8 mouse cellular contexts compared by ENCODE assay signal in genomic region chr8:124232280-124232600, GRCm38 (mm10). TPM values are rescaled to one million over a fixed set of nuclear protein-coding genes. Genes with fewer than 3 reads are reported as not detected.
DNase-seq lines count a peak whose midpoint lies in the region; ATAC-seq and TF ChIP-seq lines count a peak whose summit lies in the region.

No protein-coding gene starts in this region.

- no peak for TF ChIP-seq CTCF in kidney, postnatal 0 days (IDR thresholded peaks at IDR 0.05; ENCODE audit: low read depth)

- no peaks in the 10 kb centered on the region for H3K27me3 ChIP-seq in kidney, postnatal 0 days (ENCODE audit: insufficient read depth, low read length)
- H3K27me3 ChIP-seq in embryonic facial prominence, embryonic 11.5 days (ENCODE audit: control insufficient read depth, insufficient read depth, low read length) = no peaks in the 10 kb centered on the region
- H3K27me3 ChIP-seq in intestine, embryonic 15.5 days (replicated peaks) = no peaks in the 10 kb centered on the region

- 3% methylated on average over 18 of the region's 18 CpGs for WGBS in kidney, postnatal 0 days
- WGBS in embryonic facial prominence, embryonic 11.5 days = 4% methylated on average over 18 of the region's 18 CpGs
- 4% methylated on average over 18 of the region's 18 CpGs for WGBS in intestine, embryonic 15.5 days

- H3K9me3 ChIP-seq in kidney, postnatal 0 days (replicated peaks; ENCODE audit: low read length) = no peaks in the 10 kb centered on the region
- H3K9me3 ChIP-seq in embryonic facial prominence, embryonic 11.5 days (replicated peaks; ENCODE audit: control insufficient read depth, low read length) = no peaks in the 10 kb centered on the region
- no peaks in the 10 kb centered on the region for H3K9me3 ChIP-seq in intestine, embryonic 15.5 days

- H3K4me1 ChIP-seq in kidney, postnatal 0 days (replicated peaks; ENCODE audit: insufficient read depth, low read length) = no peaks in the 10 kb centered on the region; the same call in 1 of the 2 replicates
- H3K4me1 ChIP-seq in embryonic facial prominence, embryonic 11.5 days (ENCODE audit: control insufficient read depth, insufficient read depth, low read length) = peaks cover 2% of the 10 kb centered on the region; the same call in 1 of the 2 replicates
- H3K4me1 ChIP-seq in intestine, embryonic 15.5 days (replicated peaks) = peaks cover 12% of the 10 kb centered on the region

- H3K36me3 ChIP-seq in kidney, postnatal 0 days (ENCODE audit: insufficient read depth, low read length) = no peaks in the 10 kb centered on the region
- no peaks in the 10 kb centered on the region for H3K36me3 ChIP-seq in embryonic facial prominence, embryonic 11.5 days (replicated peaks; ENCODE audit: control insufficient read depth, insufficient read depth, low read depth, low read length)
- no peaks in the 10 kb centered on the region for H3K36me3 ChIP-seq in intestine, embryonic 15.5 days

- no peak for DNase-seq in kidney, postnatal 0 days (ENCODE audit: low spot score)
- DNase-seq in kidney, postnatal 36 days = no peak
- no peak for DNase-seq in embryonic facial prominence, embryonic 11.5 days (ENCODE audit: low spot score)
- DNase-seq in naive thymus-derived CD4-positive, alpha-beta T cell, adult 2 months (ENCODE audit: low read depth) = peak; percentile 42
- no peak for DNase-seq in urinary bladder, adult 2 months (ENCODE audit: low spot score)
- DNase-seq in kidney, adult 11 months = no peak
- DNase-seq in cerebellum, postnatal 36 days = no peak

- ATAC-seq in kidney, postnatal 0 days (replicated peaks; ENCODE audit: low FRiP score, low read depth) = no peak
- 0 out of 2 replicates have a peak, but pooled peaks have one; percentile 8 for ATAC-seq in embryonic facial prominence, embryonic 11.5 days (replicated peaks; ENCODE audit: insufficient number of reproducible peaks, low FRiP score, low TSS enrichment, low read depth)
- ATAC-seq in intestine, embryonic 15.5 days = no peak

- peak overlapping the region; percentile 89 for H3K4me3 ChIP-seq in kidney, postnatal 0 days (replicated peaks; ENCODE audit: low read depth, low read length)
- peak overlapping the region; percentile 91 for H3K4me3 ChIP-seq in embryonic facial prominence, embryonic 11.5 days (ENCODE audit: low read depth, low read length)
- peak overlapping the region; percentile 91 for H3K4me3 ChIP-seq in intestine, embryonic 15.5 days (replicated peaks)

- H3K9ac ChIP-seq in kidney, postnatal 0 days (ENCODE audit: low read depth, low read length) = peak overlapping the region; percentile 84
- peak overlapping the region; percentile 90 for H3K9ac ChIP-seq in embryonic facial prominence, embryonic 11.5 days (replicated peaks; ENCODE audit: low read length)
- peak overlapping the region; percentile 90 for H3K9ac ChIP-seq in intestine, embryonic 15.5 days

- peak overlapping the region; percentile 98 for H3K4me2 ChIP-seq in kidney, postnatal 0 days (ENCODE audit: low read length)
- H3K4me2 ChIP-seq in embryonic facial prominence, embryonic 11.5 days (ENCODE audit: low read depth, low read length) = peak overlapping the region; percentile 96
- peak overlapping the region; percentile 92 for H3K4me2 ChIP-seq in intestine, embryonic 15.5 days (replicated peaks)

- no peak overlapping the region for H3K27ac ChIP-seq in kidney, postnatal 0 days
- H3K27ac ChIP-seq in embryonic facial prominence, embryonic 11.5 days (replicated peaks; ENCODE audit: low read depth, low read length) = no peak overlapping the region
- no peak overlapping the region for H3K27ac ChIP-seq in intestine, embryonic 15.5 days

RNA-seq across cellular contexts. Expression of gene Galnt2, which starts 1.0 kb away (rescaled TPM):
- 60.3 and 60.6 TPM in 2 replicates for polyA plus RNA-seq in kidney, postnatal 0 days (2015; fragmentation: Nextera tagmentation; extraction: Ambion mirVana)
- 52.5 and 54.7 TPM in 2 replicates for polyA plus RNA-seq in embryonic facial prominence, embryonic 11.5 days (2014; fragmentation: Nextera tagmentation; extraction: Ambion mirVana)
- polyA plus RNA-seq in intestine, embryonic 15.5 days (2015; fragmentation: Nextera tagmentation; extraction: Ambion mirVana) = 58.8 and 66.9 TPM in 2 replicates
- polyA plus RNA-seq in urinary bladder, adult 2 months (2012; rRNA removed) = 57.3 and 74.4 TPM in 2 replicates
